In genomic region chr15:85634322-85635141, GRCm38 (mm10) we compare ENCODE assay signal across 7 mouse cellular contexts. TPM values are rescaled to one million over a fixed set of nuclear protein-coding genes. Genes with fewer than 3 reads are reported as not detected.
DNase-seq lines count a peak whose midpoint lies in the region; ATAC-seq and TF ChIP-seq lines count a peak whose summit lies in the region.

No protein-coding gene starts in this region.

- peak overlapping the region; percentile 61 for H3K4me2 ChIP-seq in intestine, postnatal 0 days (replicated peaks; ENCODE audit: low read depth)
- peak overlapping the region; percentile 63 for H3K4me2 ChIP-seq in midbrain, embryonic 12.5 days (replicated peaks)

- peak; percentile 100 for DNase-seq in adrenal gland, adult 8-10 months
- DNase-seq in embryo, embryonic 9.5 days (ENCODE audit: extremely low spot score) = peak; percentile 100
- peak; percentile 98 to 99 for DNase-seq in gastrocnemius, postnatal 4 days (ENCODE audit: low spot score in 2 of 2)
- DNase-seq in left cerebral cortex, postnatal 4 days = peak; percentile 99

- WGBS in intestine, postnatal 0 days = 1% methylated on average over 58 of the region's 58 CpGs
- under 1% methylated on average over 58 of the region's 58 CpGs for WGBS in midbrain, embryonic 12.5 days
- WGBS in small intestine, adult 2 months = under 1% methylated on average over 58 of the region's 58 CpGs

- peak; percentile 67; the same call in 1 of the 2 replicates for TF ChIP-seq POLR2A in small intestine, adult 2 months (IDR thresholded peaks at IDR 0.05; ENCODE audit: low read depth, low read length)

- peak overlapping the region; percentile 52 for H3K4me3 ChIP-seq in intestine, postnatal 0 days (ENCODE audit: low read depth, low read length)
- H3K4me3 ChIP-seq in midbrain, embryonic 12.5 days = peak overlapping the region; percentile 65
- H3K4me3 ChIP-seq in small intestine, adult 2 months (ENCODE audit: low read depth, low read length) = peak overlapping the region; percentile 79

- peak; percentile 99 for ATAC-seq in intestine, postnatal 0 days
- ATAC-seq in midbrain, embryonic 12.5 days (ENCODE audit: low FRiP score, low read depth) = peak; percentile 97

- TF ChIP-seq CTCF in intestine, postnatal 0 days (IDR thresholded peaks at IDR 0.05; ENCODE audit: low read depth) = no peak; the same call in 1 of the 2 replicates
- no peak for TF ChIP-seq CTCF in small intestine, adult 2 months (IDR thresholded peaks at IDR 0.05; ENCODE audit: extremely low read depth, insufficient read length, insufficient replicate concordance, low read depth, low read length)

- intact Hi-C loops in left cerebral cortex, postnatal 4 days (cut with DNase I) = no loop called here

- H3K4me1 ChIP-seq in intestine, postnatal 0 days (replicated peaks; ENCODE audit: control insufficient read depth, insufficient read depth, low read length) = no peaks in the 10 kb centered on the region
- peaks cover 11% of the 10 kb centered on the region for H3K4me1 ChIP-seq in midbrain, embryonic 12.5 days
- H3K4me1 ChIP-seq in small intestine, adult 2 months (ENCODE audit: control insufficient read depth, insufficient read depth, insufficient read length, low read length) = peaks cover 3% of the 10 kb centered on the region; the same call in 1 of the 2 replicates

- no peaks in the 10 kb centered on the region for H3K36me3 ChIP-seq in intestine, postnatal 0 days (ENCODE audit: control insufficient read depth, insufficient read depth)
- no peaks in the 10 kb centered on the region for H3K36me3 ChIP-seq in midbrain, embryonic 12.5 days
- no peaks in the 10 kb centered on the region for H3K36me3 ChIP-seq in small intestine, adult 2 months (ENCODE audit: control insufficient read depth, insufficient read depth, low read length)

- no peaks in the 10 kb centered on the region for H3K27me3 ChIP-seq in intestine, postnatal 0 days (replicated peaks; ENCODE audit: control insufficient read depth, insufficient read depth, low read length)
- H3K27me3 ChIP-seq in midbrain, embryonic 12.5 days = peaks cover 22% of the 10 kb centered on the region
- no peaks in the 10 kb centered on the region for H3K27me3 ChIP-seq in small intestine, adult 2 months (ENCODE audit: control insufficient read depth, insufficient read depth, low read length)

- H3K9me3 ChIP-seq in intestine, postnatal 0 days (ENCODE audit: control insufficient read depth) = no peaks in the 10 kb centered on the region
- H3K9me3 ChIP-seq in midbrain, embryonic 12.5 days = no peaks in the 10 kb centered on the region

- H3K9ac ChIP-seq in intestine, postnatal 0 days (ENCODE audit: low read depth, low read length) = peak overlapping the region; percentile 69
- peak overlapping the region; percentile 64 for H3K9ac ChIP-seq in midbrain, embryonic 12.5 days (replicated peaks)

- peak overlapping the region; percentile 88 for H3K27ac ChIP-seq in intestine, postnatal 0 days (ENCODE audit: low read depth, low read length)
- H3K27ac ChIP-seq in midbrain, embryonic 12.5 days (replicated peaks) = peak overlapping the region; percentile 83
- peak overlapping the region; percentile 96 for H3K27ac ChIP-seq in small intestine, adult 2 months (ENCODE audit: insufficient read depth, low read depth, low read length)

RNA-seq across cellular contexts. Expression of gene Wnt7b, which starts 52.3 kb away (rescaled TPM):
- 1 to 10 TPM in 2 of 4 experiments, under 1 TPM in 2; 0.65 to 1.1 (median 0.85) TPM for total RNA-seq in adrenal gland, adult 8-10 months (2022)
- under 1 TPM in 1 of 2 experiments, not detected in 1; 0.10 TPM for total RNA-seq in gastrocnemius, postnatal 4 days (2021)
- 0.14 and 0.27 TPM in 2 replicates for polyA plus RNA-seq in intestine, postnatal 0 days (2015; fragmentation: Nextera tagmentation; extraction: Ambion mirVana)
- 10 to 100 TPM; 65.6 to 67.5 TPM for total RNA-seq in left cerebral cortex, postnatal 4 days (2021)
- polyA plus RNA-seq in midbrain, embryonic 12.5 days (2016; fragmentation: Nextera tagmentation; extraction: Ambion mirVana) = 68.3 and 86.4 TPM in 2 replicates
- polyA plus RNA-seq in small intestine, adult 2 months (2012; rRNA removed) = 0.14 TPM in 1 of 2 replicates, not detected in the other

Comparison
In these comparisons a context has a peak if more than half of its experiments do, and no peak if none do; other contexts are left out.
1. Peak in every context shown above with its lines: DNase-seq, ATAC-seq, H3K4me3 ChIP-seq and H3K27ac ChIP-seq.
2. RNA of gene Wnt7b, which starts 52.3 kb away (total RNA-seq): 65.6 to 67.5 TPM in left cerebral cortex, postnatal 4 days; 0.65 to 1.1 TPM in adrenal gland, adult 8-10 months and 0.10 TPM in gastrocnemius, postnatal 4 days; every median in the first group is over 10 times any median in the second.